Mouse (Mus musculus) liver, embryonic 16.5 days (tissue): ENCODE measurements around the gene Kansl2. TPM values are rescaled to one million over a fixed set of nuclear protein-coding genes. Genes with fewer than 3 reads are reported as not detected.

ENCODE experiments used
- ATAC-seq: fragments of 200-750 bp; cut with Nextera tagmentation; 2 replicates; pipeline ENCODE4 v1.8.0; 2017; ENCODE audit warnings: low read depth, mild to moderate bottlenecking, moderate number of reproducible peaks, moderate library complexity
- H3K27ac ChIP-seq: fragments of 300-500 bp; sonication (generic); 2 replicates; pipeline ENCODE4 v1.5.1; 2014; ENCODE audit warnings: mild to moderate bottlenecking, low read length
- H3K27me3 ChIP-seq: fragments of 300-500 bp; sonication (generic); 2 replicates; pipeline ENCODE4 v1.6.1; 2014; ENCODE audit warnings: low read depth, low read length, mixed read lengths; ENCODE audit not compliant: control insufficient read depth, insufficient read depth
- H3K36me3 ChIP-seq: fragments of 300-500 bp; sonication (generic); 2 replicates; pipeline ENCODE4 v1.6.1; 2014; ENCODE audit warnings: mild to moderate bottlenecking; ENCODE audit not compliant: control insufficient read depth, insufficient read depth
- H3K4me1 ChIP-seq: fragments of 300-500 bp; sonication (generic); 2 replicates; pipeline ENCODE4 v1.6.1; 2014; ENCODE audit warnings: low read depth, low read length, mixed read lengths; ENCODE audit not compliant: control insufficient read depth
- H3K4me2 ChIP-seq: fragments of 300-500 bp; sonication (generic); 2 replicates; pipeline ENCODE4 v1.6.1; 2014; ENCODE audit warnings: low read depth, low read length, mixed read lengths
- H3K4me3 ChIP-seq: fragments of 300-500 bp; sonication (generic); 2 replicates; pipeline ENCODE4 v1.5.1; 2014; ENCODE audit warnings: low read depth, mild to moderate bottlenecking, low read length
- H3K9ac ChIP-seq: fragments of 300-500 bp; sonication (generic); 2 replicates; pipeline ENCODE4 v1.6.1; 2014; ENCODE audit warnings: low read depth, low read length
- H3K9me3 ChIP-seq: fragments of 300-500 bp; sonication (generic); replicated peaks from 2 replicates; pipeline ENCODE4 v1.6.1; 2016; ENCODE audit warnings: low read length; ENCODE audit not compliant: control insufficient read depth
- WGBS: fragments of 180-500 bp; shearing (Covaris S2); extraction: QIAGEN DNeasy Blood & Tissue Kit; methylation state at CpG from one replicate; pipeline ENCODE4 v1.1.7; 2014; ENCODE audit not compliant: insufficient replicate concordance; 5-methylcytosine and 5-hydroxymethylcytosine counted together
- polyA plus RNA-seq: library from polyadenylated mRNA; unstranded; fragments of >200 nt; fragmentation: Nextera tagmentation; extraction: Ambion mirVana; gene quantifications from 2 replicates; pipeline ENCODE4 v1.2.1, GENCODE M21; 2015

The Kansl2 gene
- polyA plus RNA-seq, 1 experiment from 2014 or later = 28.5 TPM

- WGBS = 56% methylated on average over 7 of the region's 7 CpGs
- Histone ChIP-seq H3K27ac (peak overlapping the region; percentile 100), H3K9me3 (no peaks in the 10 kb centered on the region), H3K4me2 (peak overlapping the region; percentile 67), H3K27me3 (no peaks in the 10 kb centered on the region), H3K9ac (peak overlapping the region; percentile 77), H3K36me3 (peaks cover 5% of the 10 kb centered on the region; the same call in 1 of the 2 replicates), H3K4me3 (peak overlapping the region; percentile 99), H3K4me1 (peaks cover 28% of the 10 kb centered on the region)
- no peak for ATAC-seq
Measured at GRCm38 (mm10) chr15:98569216-98569615, 35.2 kb upstream of the Kansl2 start.

GRCm38 (mm10) chr15:98568256-98569033 is 34.4 kb upstream of the Kansl2 start:
- no peak for ATAC-seq
- Histone ChIP-seq H3K4me2 (peak overlapping the region; percentile 67), H3K27me3 (no peaks in the 10 kb centered on the region)

GRCm38 (mm10) chr15:98567278-98568134 is 33.4 kb upstream of the Kansl2 start:
- Histone ChIP-seq H3K4me3 (peak overlapping the region; percentile 99), H3K4me1 (peaks cover 31% of the 10 kb centered on the region), H3K9ac (peak overlapping the region; percentile 96), H3K27me3 (no peaks in the 10 kb centered on the region), H3K9me3 (no peaks in the 10 kb centered on the region), H3K27ac (peak overlapping the region; percentile 100), H3K36me3 (peaks cover 13% of the 10 kb centered on the region), H3K4me2 (peak overlapping the region; percentile 88)
- WGBS = under 1% methylated on average over 88 of the region's 88 CpGs
- peak; percentile 94 for ATAC-seq

More at GRCm38 (mm10) chr15:98568256-98569033, 34.4 kb upstream of the Kansl2 start:
- no peaks in the 10 kb centered on the region for H3K9me3 ChIP-seq
- peak overlapping the region; percentile 77 for H3K9ac ChIP-seq
- H3K4me3 ChIP-seq = peak overlapping the region; percentile 99
- 3% methylated on average over 22 of the region's 22 CpGs for WGBS
- peaks cover 28% of the 10 kb centered on the region for H3K4me1 ChIP-seq
- H3K36me3 ChIP-seq = peaks cover 6% of the 10 kb centered on the region
- peak overlapping the region; percentile 100 for H3K27ac ChIP-seq

GRCm38 (mm10) chr15:98566973-98567277 is 32.9 kb upstream of the Kansl2 start:
- peak overlapping the region; percentile 99 for H3K4me3 ChIP-seq
- no peak for ATAC-seq

GRCm38 (mm10) chr15:98557186-98557585 is 23.1 kb upstream of the Kansl2 start:
- 86% methylated on average over 5 of the region's 5 CpGs for WGBS
- no peak overlapping the region for H3K4me2 ChIP-seq
- H3K27me3 ChIP-seq = no peaks in the 10 kb centered on the region
- no peak for ATAC-seq
- no peak overlapping the region for H3K9ac ChIP-seq
- H3K36me3 ChIP-seq = peaks cover 42% of the 10 kb centered on the region
- H3K27ac ChIP-seq = no peak overlapping the region
- no peaks in the 10 kb centered on the region for H3K9me3 ChIP-seq
- H3K4me1 ChIP-seq = no peaks in the 10 kb centered on the region; the same call in 1 of the 2 replicates
- no peak overlapping the region for H3K4me3 ChIP-seq

More at GRCm38 (mm10) chr15:98566973-98567277, 32.9 kb upstream of the Kansl2 start:
- Histone ChIP-seq H3K9me3 (no peaks in the 10 kb centered on the region), H3K27me3 (no peaks in the 10 kb centered on the region), H3K4me2 (peak overlapping the region; percentile 88), H3K4me1 (peaks cover 31% of the 10 kb centered on the region), H3K9ac (peak overlapping the region; percentile 96), H3K27ac (peak overlapping the region; percentile 100), H3K36me3 (peaks cover 13% of the 10 kb centered on the region)
- WGBS = under 1% methylated on average over 15 of the region's 15 CpGs

- Histone ChIP-seq H3K9me3 (no peaks in the 10 kb centered on the region), H3K27ac (no peak overlapping the region), H3K4me2 (no peak overlapping the region), H3K4me1 (no peaks in the 10 kb centered on the region), H3K4me3 (no peak overlapping the region), H3K36me3 (peaks cover 55% of the 10 kb centered on the region), H3K27me3 (no peaks in the 10 kb centered on the region), H3K9ac (no peak overlapping the region)
- ATAC-seq = no peak
- 95% methylated on average over 4 of the region's 4 CpGs for WGBS
Measured at GRCm38 (mm10) chr15:98555881-98556280, 21.8 kb upstream of the Kansl2 start.

GRCm38 (mm10) chr15:98552758-98553157 is 18.7 kb upstream of the Kansl2 start:
- Histone ChIP-seq H3K36me3 (peaks cover 60% of the 10 kb centered on the region), H3K4me1 (no peaks in the 10 kb centered on the region), H3K27me3 (no peaks in the 10 kb centered on the region), H3K4me2 (no peak overlapping the region), H3K4me3 (no peak overlapping the region), H3K9me3 (no peaks in the 10 kb centered on the region), H3K27ac (no peak overlapping the region), H3K9ac (no peak overlapping the region)
- no peak for ATAC-seq
- WGBS = 81% methylated on average over 2 of the region's 2 CpGs

- Histone ChIP-seq H3K36me3 (peaks cover 71% of the 10 kb centered on the region), H3K9me3 (no peaks in the 10 kb centered on the region), H3K4me3 (no peak overlapping the region), H3K4me1 (no peaks in the 10 kb centered on the region), H3K27me3 (no peaks in the 10 kb centered on the region), H3K4me2 (no peak overlapping the region), H3K9ac (no peak overlapping the region), H3K27ac (no peak overlapping the region)
- 79% methylated on average over 5 of the region's 5 CpGs for WGBS
- ATAC-seq = no peak
Measured at GRCm38 (mm10) chr15:98546843-98547242, 12.8 kb upstream of the Kansl2 start.

- Histone ChIP-seq H3K4me1 (no peaks in the 10 kb centered on the region), H3K4me3 (no peak overlapping the region), H3K9me3 (no peaks in the 10 kb centered on the region), H3K36me3 (peaks cover 61% of the 10 kb centered on the region), H3K9ac (no peak overlapping the region), H3K27me3 (no peaks in the 10 kb centered on the region), H3K27ac (no peak overlapping the region), H3K4me2 (no peak overlapping the region)
- WGBS = 95% methylated on average over 3 of the region's 3 CpGs
- ATAC-seq = no peak
Measured at GRCm38 (mm10) chr15:98545151-98545550, 11.1 kb upstream of the Kansl2 start.
